Mouse (Mus musculus) cortical plate, adult 2 months (tissue): ENCODE measurements around the gene Nabp2.

ENCODE experiments used
- CTCF ChIP-seq: fragments of 200-500 bp; IDR thresholded peaks from 2 replicates; pipeline ENCODE4 v1.5.1; 2011; ENCODE audit warnings: mild to moderate bottlenecking, control low read depth, low read length; ENCODE audit not compliant: insufficient read depth; ENCODE audit errors: extremely low read depth
- POLR2A ChIP-seq: fragments of 200-500 bp; IDR thresholded peaks from 2 replicates; pipeline ENCODE4 v1.6.1; 2011; ENCODE audit warnings: mild to moderate bottlenecking, low read length, control low read depth; ENCODE audit not compliant: insufficient read depth; ENCODE audit errors: extremely low read depth

GRCm38 (mm10) chr10:128458348-128458718, 47.0 kb upstream of the Nabp2 start:
- no peak for TF ChIP-seq CTCF
- no peak for TF ChIP-seq POLR2A
